8 mouse cellular contexts compared by ENCODE assay signal in the genomic region with DNA sequence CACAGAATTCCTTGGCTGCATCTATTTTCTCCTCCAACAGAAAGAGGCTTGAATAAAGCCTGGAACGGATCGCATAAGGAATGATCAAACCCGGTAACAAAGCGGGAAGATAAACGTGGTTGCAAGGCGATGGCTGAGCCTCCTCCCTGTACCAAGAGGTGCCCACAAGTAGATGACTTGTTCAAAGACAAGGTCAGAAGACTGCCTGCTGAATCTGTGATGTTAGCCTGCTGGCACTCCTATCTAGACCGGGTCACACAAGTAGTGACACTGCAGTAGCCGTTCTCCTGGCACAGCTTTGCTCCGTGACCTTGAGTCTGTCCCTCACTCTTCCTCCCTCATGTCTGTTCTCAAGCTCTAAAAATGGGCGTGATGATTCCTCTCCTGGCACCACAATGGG. TPM values are rescaled to one million over a fixed set of nuclear protein-coding genes. Genes with fewer than 3 reads are reported as not detected.
DNase-seq lines count a peak whose midpoint lies in the region; ATAC-seq and TF ChIP-seq lines count a peak whose summit lies in the region.

No protein-coding gene starts in this region.

- no peaks in the 10 kb centered on the region for H3K9me3 ChIP-seq in lung, embryonic 15.5 days
- H3K9me3 ChIP-seq in heart, embryonic 16.5 days (replicated peaks; ENCODE audit: control insufficient read depth, low read length) = no peaks in the 10 kb centered on the region
- H3K9me3 ChIP-seq in midbrain, embryonic 12.5 days = no peaks in the 10 kb centered on the region

- no peak for TF ChIP-seq POLR2A in cortical plate, adult 2 months (IDR thresholded peaks at IDR 0.05; ENCODE audit: extremely low read depth, insufficient read depth, low read length)

- no peak for TF ChIP-seq CTCF in cortical plate, adult 2 months (IDR thresholded peaks at IDR 0.05; ENCODE audit: extremely low read depth, insufficient read depth, low read length)

- 0 out of 2 replicates have a peak, but pooled peaks cover 5% of the 10 kb centered on the region for H3K27me3 ChIP-seq in lung, embryonic 15.5 days
- no peaks in the 10 kb centered on the region; the same call in 1 of the 2 replicates for H3K27me3 ChIP-seq in heart, embryonic 16.5 days (ENCODE audit: control insufficient read depth, insufficient read depth, low read length)
- no peaks in the 10 kb centered on the region for H3K27me3 ChIP-seq in midbrain, embryonic 12.5 days

- no peak overlapping the region for H3K9ac ChIP-seq in lung, embryonic 15.5 days
- peak overlapping the region; percentile 71 for H3K9ac ChIP-seq in heart, embryonic 16.5 days (ENCODE audit: low read length)
- peak overlapping the region; percentile 90 for H3K9ac ChIP-seq in midbrain, embryonic 12.5 days (replicated peaks)

- H3K4me3 ChIP-seq in lung, embryonic 15.5 days = peak overlapping the region; percentile 57
- H3K4me3 ChIP-seq in cortical plate, adult 2 months (ENCODE audit: insufficient read depth, low read length) = peak overlapping the region; percentile 97
- peak overlapping the region; percentile 91 for H3K4me3 ChIP-seq in heart, embryonic 16.5 days (ENCODE audit: low read length)
- H3K4me3 ChIP-seq in midbrain, embryonic 12.5 days = peak overlapping the region; percentile 88

- no peaks in the 10 kb centered on the region for H3K36me3 ChIP-seq in lung, embryonic 15.5 days
- H3K36me3 ChIP-seq in heart, embryonic 16.5 days (ENCODE audit: control insufficient read depth, insufficient read depth) = no peaks in the 10 kb centered on the region
- H3K36me3 ChIP-seq in midbrain, embryonic 12.5 days = peaks cover 1% of the 10 kb centered on the region; the same call in 1 of the 2 replicates

- WGBS in lung, embryonic 15.5 days = 22% methylated on average over 10 of the region's 10 CpGs
- 9% methylated on average over 10 of the region's 10 CpGs for WGBS in heart, embryonic 16.5 days
- 3% methylated on average over 10 of the region's 10 CpGs for WGBS in midbrain, embryonic 12.5 days

- peak overlapping the region; percentile 92 for H3K4me2 ChIP-seq in lung, embryonic 15.5 days
- H3K4me2 ChIP-seq in heart, embryonic 16.5 days (ENCODE audit: low read depth, low read length) = peak overlapping the region; percentile 86
- peak overlapping the region; percentile 57 for H3K4me2 ChIP-seq in midbrain, embryonic 12.5 days (replicated peaks)

- H3K4me1 ChIP-seq in lung, embryonic 15.5 days = peaks cover 23% of the 10 kb centered on the region
- peaks cover 5% of the 10 kb centered on the region; the same call in 1 of the 2 replicates for H3K4me1 ChIP-seq in cortical plate, adult 2 months (ENCODE audit: control insufficient read depth, insufficient read depth, low read length)
- peaks cover 19% of the 10 kb centered on the region for H3K4me1 ChIP-seq in heart, embryonic 16.5 days (ENCODE audit: control insufficient read depth, insufficient read depth, low read length)
- H3K4me1 ChIP-seq in midbrain, embryonic 12.5 days = peaks cover 42% of the 10 kb centered on the region

- no peak for ATAC-seq in lung, embryonic 15.5 days (ENCODE audit: borderline replicate concordance, extremely low read depth, low FRiP score, low TSS enrichment)
- no peak for ATAC-seq in heart, embryonic 16.5 days (replicated peaks; ENCODE audit: extremely low read depth, insufficient read depth, low FRiP score)
- no peak for ATAC-seq in midbrain, embryonic 12.5 days (ENCODE audit: low FRiP score, low read depth)
- ATAC-seq in megakaryocyte progenitor cell, adult 5-6 weeks (replicated peaks; ENCODE audit: poor library complexity) = no peak

- DNase-seq in lung, postnatal 14 days = no peak
- DNase-seq in B cell, adult 2 months = no peak
- DNase-seq in c-Kit-positive CD71-positive TER-119-positive erythroid progenitor cells, embryonic 14.5 days (ENCODE audit: low spot score) = no peak

- H3K27ac ChIP-seq in lung, embryonic 15.5 days = no peak overlapping the region
- H3K27ac ChIP-seq in cortical plate, adult 2 months (ENCODE audit: insufficient read depth, low read length) = no peak overlapping the region
- peak overlapping the region; percentile 86 for H3K27ac ChIP-seq in heart, embryonic 16.5 days (ENCODE audit: low read length)
- H3K27ac ChIP-seq in midbrain, embryonic 12.5 days (replicated peaks) = peak overlapping the region; percentile 99

RNA-seq across cellular contexts. Expression of gene Map1b, which starts 2.4 kb away (rescaled TPM):
- 63.4 and 76.4 TPM in 2 replicates for polyA plus RNA-seq in lung, embryonic 15.5 days (2015; fragmentation: Nextera tagmentation; extraction: Ambion mirVana)
- polyA plus RNA-seq in cortical plate, adult 2 months (2012; rRNA removed) = 128 and 134 TPM in 2 replicates
- polyA plus RNA-seq in heart, embryonic 16.5 days (2015; fragmentation: Nextera tagmentation; extraction: Ambion mirVana) = 88.0 and 88.2 TPM in 2 replicates
- 1,345 and 1,353 TPM in 2 replicates for polyA plus RNA-seq in midbrain, embryonic 12.5 days (2016; fragmentation: Nextera tagmentation; extraction: Ambion mirVana)
- total RNA-seq in megakaryocyte progenitor cell, adult 5-6 weeks (2015) = 0.02 and 0.94 TPM in 2 replicates
- 0.04 and 0.10 TPM in 2 replicates for total RNA-seq in megakaryocyte progenitor cell, adult 5-6 weeks (2017)

Comparison
In these comparisons a context has a peak if more than half of its experiments do, and no peak if none do; other contexts are left out.
1. H3K27ac ChIP-seq: peak in heart, embryonic 16.5 days (single experiment) and midbrain, embryonic 12.5 days (single experiment); none in lung, embryonic 15.5 days (single experiment) and cortical plate, adult 2 months (single experiment).
2. Peak in every context shown above with its lines, with median percentiles within 50 percentile points of each other: H3K4me2 ChIP-seq and H3K4me3 ChIP-seq.